Mouse (Mus musculus): ENCODE data around the gene Tnf. TPM values are rescaled to one million over a fixed set of nuclear protein-coding genes. Genes with fewer than 3 reads are reported as not detected.

Gene Tnf
- total and polyA plus RNA-seq, 3 experiments = 18.8 to 25.2 (median 20.8) TPM

- dilution Hi-C loops (cut with MboI; ENCODE audit: extremely low pct_ligation_motif_present, extremely low pct_unique_long_range_greater_than_20kb, low sequenced_read_pairs) (no loop called here), in situ Hi-C loops (cut with MboI; ENCODE audit: low pct_ligation_motif_present, low pct_unique_long_range_greater_than_20kb, low sequenced_read_pairs) (no loop called here)
- no peak for DNase-seq (ENCODE audit: extremely low read depth)
- Histone ChIP-seq H3K36me3 (replicated peaks in 1 of 2; ENCODE audit: control insufficient read depth in 1 of 2, insufficient read depth in 1 of 2, low read length in 1 of 2) (peaks cover 50 to 78% of the 10 kb centered on the region in 2 experiments), H3K4me2 (ENCODE audit: insufficient read depth, low read depth, poor library complexity, severe bottlenecking) (no peak overlapping the region), H3K27ac (ENCODE audit: insufficient read depth, low read depth) (no peak overlapping the region), H3K4me1 (ENCODE audit: control insufficient read depth in 1 of 2, insufficient read depth in 2 of 2) (peaks cover 15 to 75% of the 10 kb centered on the region in 2 experiments), H3K4me3 (replicated peaks in 1 of 3; ENCODE audit: low read depth in 2 of 3, low read length in 2 of 3, poor library complexity in 1 of 3) (no peak overlapping the region), H3K9me3 (replicated peaks; ENCODE audit: low read length) (no peaks in the 10 kb centered on the region), H3K27me3 (replicated peaks) (no peaks in the 10 kb centered on the region), H3K9ac (ENCODE audit: insufficient read depth, low read depth) (no peak overlapping the region), H3K79me2 (replicated peaks; ENCODE audit: control insufficient read depth, extremely low read depth, insufficient read depth, poor library complexity, severe bottlenecking) (peaks cover 3% of the 10 kb centered on the region)
- no peak for TF ChIP-seq ZC3H11A (IDR thresholded peaks at IDR 0.05; ENCODE audit: low read depth, low read length)
- no peak for TF ChIP-seq E2F4 (IDR thresholded peaks at IDR 0.05; ENCODE audit: insufficient replicate concordance, low read depth, low read length)
- TF ChIP-seq USF2 (conservative IDR thresholded peaks at IDR 0.05; ENCODE audit: low read depth, low read length) = no peak
- TF ChIP-seq JUND (conservative IDR thresholded peaks at IDR 0.05; ENCODE audit: low read depth, low read length) = no peak
- no peak for TF ChIP-seq TCF12 (IDR thresholded peaks at IDR 0.05; ENCODE audit: low read depth, low read length)
Measured at GRCm38 (mm10) chr17:35225456-35225855, 23.6 kb upstream of the Tnf start.

DNA sequence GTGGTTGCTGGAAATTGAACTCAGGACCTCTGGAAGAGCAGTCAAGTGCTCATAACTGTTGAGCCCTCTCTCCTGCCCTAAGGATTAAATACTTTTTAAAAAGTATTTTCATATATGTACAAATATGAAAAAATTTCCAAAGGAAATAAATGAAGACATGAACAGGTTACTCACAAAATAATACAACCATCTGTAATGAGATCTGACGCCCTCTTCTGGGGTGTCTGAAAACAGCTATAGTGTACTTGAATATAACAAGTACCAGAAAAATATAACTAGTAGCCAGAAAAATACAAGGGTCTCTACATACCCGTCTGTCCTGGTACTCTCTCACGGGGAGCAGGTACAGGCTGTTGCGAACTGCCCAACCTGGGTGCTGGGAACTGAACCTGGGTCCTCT lies 22.8 kb upstream of the Tnf start:
- DNase-seq (ENCODE audit: extremely low read depth) = no peak
- H3K27ac ChIP-seq (ENCODE audit: insufficient read depth, low read depth) = no peak overlapping the region
- in situ Hi-C loops (cut with MboI; ENCODE audit: low pct_ligation_motif_present, low pct_unique_long_range_greater_than_20kb, low sequenced_read_pairs) = no loop called here
- dilution Hi-C loops (cut with MboI; ENCODE audit: extremely low pct_ligation_motif_present, extremely low pct_unique_long_range_greater_than_20kb, low sequenced_read_pairs) = no loop called here
- no peak overlapping the region for H3K4me2 ChIP-seq (ENCODE audit: insufficient read depth, low read depth, poor library complexity, severe bottlenecking)
- no peaks in the 10 kb centered on the region for H3K9me3 ChIP-seq (replicated peaks; ENCODE audit: low read length)
- H3K79me2 ChIP-seq (replicated peaks; ENCODE audit: control insufficient read depth, extremely low read depth, insufficient read depth, poor library complexity, severe bottlenecking) = no peaks in the 10 kb centered on the region; the same call in none of the 2 replicates
- H3K4me3 ChIP-seq (replicated peaks in 1 of 3; ENCODE audit: low read depth in 2 of 3, low read length in 2 of 3, poor library complexity in 1 of 3) = no peak overlapping the region
- no peak overlapping the region for H3K9ac ChIP-seq (ENCODE audit: insufficient read depth, low read depth)
- H3K36me3 ChIP-seq (replicated peaks in 1 of 2; ENCODE audit: control insufficient read depth in 1 of 2, insufficient read depth in 1 of 2, low read length in 1 of 2) = peaks cover 48 to 76% of the 10 kb centered on the region in 2 experiments
- peaks cover 21 to 76% of the 10 kb centered on the region in 2 experiments for H3K4me1 ChIP-seq (ENCODE audit: control insufficient read depth in 1 of 2, insufficient read depth in 2 of 2)
- TF ChIP-seq TCF12 (IDR thresholded peaks at IDR 0.05; ENCODE audit: low read depth, low read length) = no peak
- no peak for TF ChIP-seq UBTF (IDR thresholded peaks at IDR 0.05; ENCODE audit: low read depth, low read length)
- TF ChIP-seq JUN (IDR thresholded peaks at IDR 0.05; ENCODE audit: insufficient read depth, low read depth, low read length) = no peak
- no peak for TF ChIP-seq MEF2A (IDR thresholded peaks at IDR 0.05; ENCODE audit: borderline replicate concordance, low read depth, low read length)
- no peak for TF ChIP-seq HCFC1 (IDR thresholded peaks at IDR 0.05; ENCODE audit: low read depth, low read length)
- no peak for TF ChIP-seq JUND (conservative IDR thresholded peaks at IDR 0.05; ENCODE audit: low read depth, low read length)
- TF ChIP-seq SMC3 (IDR thresholded peaks at IDR 0.05; ENCODE audit: low read depth, low read length) = peak; percentile 13; the same call in 1 of the 2 replicates
- no peaks in the 10 kb centered on the region for H3K27me3 ChIP-seq (replicated peaks)

DNA sequence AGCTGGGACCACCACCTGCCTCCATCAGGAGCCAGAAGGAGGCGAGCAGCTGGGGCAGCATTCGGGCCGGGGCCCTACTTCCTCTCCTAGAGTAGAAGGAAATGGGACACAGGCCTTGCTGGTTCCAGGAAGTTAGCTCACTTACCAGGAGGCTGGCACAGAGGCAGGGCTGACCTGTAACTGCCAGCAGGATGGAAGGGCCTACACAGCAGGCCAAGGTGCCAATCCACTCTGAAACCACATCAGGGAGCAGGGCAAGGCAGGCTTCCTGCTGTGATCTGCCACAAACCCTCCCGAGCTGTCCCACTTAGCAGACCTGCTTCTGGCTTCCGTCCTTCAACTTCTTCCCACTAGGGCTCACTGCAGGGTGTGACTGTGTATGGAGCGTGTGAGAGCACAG lies 20.5 kb upstream of the Tnf start:
- Histone ChIP-seq H3K27me3 (replicated peaks) (no peaks in the 10 kb centered on the region), H3K27ac (ENCODE audit: insufficient read depth, low read depth) (peak overlapping the region; percentile 43), H3K36me3 (replicated peaks in 1 of 2; ENCODE audit: control insufficient read depth in 1 of 2, insufficient read depth in 1 of 2, low read length in 1 of 2) (peaks cover 29 to 54% of the 10 kb centered on the region in 2 experiments), H3K4me3 (replicated peaks in 1 of 3; ENCODE audit: low read depth in 2 of 3, low read length in 2 of 3, poor library complexity in 1 of 3) (no peak overlapping the region), H3K4me1 (ENCODE audit: control insufficient read depth in 1 of 2, insufficient read depth in 2 of 2) (peaks cover 31 to 84% of the 10 kb centered on the region in 2 experiments), H3K4me2 (ENCODE audit: insufficient read depth, low read depth, poor library complexity, severe bottlenecking) (no peak overlapping the region), H3K79me2 (replicated peaks; ENCODE audit: control insufficient read depth, extremely low read depth, insufficient read depth, poor library complexity, severe bottlenecking) (no peaks in the 10 kb centered on the region; the same call in none of the 2 replicates), H3K9me3 (replicated peaks; ENCODE audit: low read length) (no peaks in the 10 kb centered on the region), H3K9ac (ENCODE audit: insufficient read depth, low read depth) (no peak overlapping the region)
- DNase-seq (ENCODE audit: extremely low read depth) = no peak
- in situ Hi-C loops (cut with MboI; ENCODE audit: low pct_ligation_motif_present, low pct_unique_long_range_greater_than_20kb, low sequenced_read_pairs) (no loop called here), dilution Hi-C loops (cut with MboI; ENCODE audit: extremely low pct_ligation_motif_present, extremely low pct_unique_long_range_greater_than_20kb, low sequenced_read_pairs) (no loop called here)
- TF ChIP-seq UBTF (IDR thresholded peaks at IDR 0.05; ENCODE audit: low read depth, low read length) (no peak), IRF4 (IDR thresholded peaks at IDR 0.05; ENCODE audit: low read depth, low read length) (no peak), E2F4 (IDR thresholded peaks at IDR 0.05; ENCODE audit: insufficient replicate concordance, low read depth, low read length) (no peak), MAZ (IDR thresholded peaks at IDR 0.05; ENCODE audit: low read depth, low read length) (no peak), MXI1 (IDR thresholded peaks at IDR 0.05; ENCODE audit: low read depth, low read length) (no peak), MAFK (IDR thresholded peaks at IDR 0.05; ENCODE audit: insufficient replicate concordance, low read length) (no peak), USF1 (IDR thresholded peaks at IDR 0.05; ENCODE audit: low read depth, low read length) (no peak), NRF1 (IDR thresholded peaks at IDR 0.05; ENCODE audit: low read depth, low read length) (no peak), MYC (IDR thresholded peaks at IDR 0.05; ENCODE audit: low read depth, low read length) (no peak), JUN (IDR thresholded peaks at IDR 0.05; ENCODE audit: insufficient read depth, low read depth, low read length) (no peak), TBP (conservative IDR thresholded peaks at IDR 0.05; ENCODE audit: low read depth, low read length) (no peak), ETS1 (conservative IDR thresholded peaks at IDR 0.05; ENCODE audit: low read depth, low read length) (no peak), JUND (conservative IDR thresholded peaks at IDR 0.05; ENCODE audit: low read depth, low read length) (no peak)

Data from CH12.LX (cell line).